Mouse (Mus musculus) stomach, embryonic 14.5 days (tissue): ENCODE measurements around the gene 2010111I01Rik. TPM values are rescaled to one million over a fixed set of nuclear protein-coding genes. Genes with fewer than 3 reads are reported as not detected.

ENCODE experiments used
- ATAC-seq: fragments of 200-750 bp; cut with Nextera tagmentation; 2 replicates; pipeline ENCODE4 v1.8.0; 2017; ENCODE audit warnings: low read depth, moderate TSS enrichment; ENCODE audit not compliant: insufficient number of reproducible peaks, insufficient read depth, low FRiP score
- H3K27ac ChIP-seq: fragments of 300-500 bp; sonication (generic); 2 replicates; pipeline ENCODE4 v1.5.1; 2014; ENCODE audit warnings: mild to moderate bottlenecking, low read length, moderate library complexity, mixed read lengths
- H3K27me3 ChIP-seq: fragments of 300-500 bp; sonication (generic); 2 replicates; pipeline ENCODE4 v1.6.1; 2014; ENCODE audit warnings: low read length, control low read depth, mixed read lengths; ENCODE audit not compliant: control insufficient read depth, insufficient read depth
- H3K36me3 ChIP-seq: fragments of 300-500 bp; sonication (generic); 2 replicates; pipeline ENCODE4 v1.6.1; 2014; ENCODE audit warnings: mild to moderate bottlenecking, control low read depth, low read length, moderate library complexity, mixed read lengths; ENCODE audit not compliant: control insufficient read depth, insufficient read depth
- H3K4me1 ChIP-seq: fragments of 300-500 bp; sonication (generic); 2 replicates; pipeline ENCODE4 v1.6.1; 2014; ENCODE audit warnings: low read length, control low read depth, mixed read lengths; ENCODE audit not compliant: control insufficient read depth, insufficient read depth
- H3K4me2 ChIP-seq: fragments of 300-500 bp; sonication (generic); replicated peaks from 2 replicates; pipeline ENCODE4 v1.6.1; 2014; ENCODE audit warnings: low read depth, low read length, control low read depth
- H3K4me3 ChIP-seq: fragments of 300-500 bp; sonication (generic); 2 replicates; pipeline ENCODE4 v1.5.1; 2014; ENCODE audit warnings: low read depth, low read length, control low read depth
- H3K9ac ChIP-seq: fragments of 300-500 bp; sonication (generic); replicated peaks from 2 replicates; pipeline ENCODE4 v1.6.1; 2014; ENCODE audit warnings: low read depth, mild to moderate bottlenecking, control low read depth, low read length, moderate library complexity, mixed read lengths
- H3K9me3 ChIP-seq: fragments of 300-500 bp; sonication (generic); 2 replicates; pipeline ENCODE4 v1.6.1; 2016; ENCODE audit warnings: low read depth, low read length, control low read depth; ENCODE audit not compliant: control insufficient read depth
- WGBS: fragments of 180-500 bp; shearing (Covaris S2); extraction: QIAGEN DNeasy Blood & Tissue Kit; methylation state at CpG from one replicate; pipeline ENCODE4 v1.1.7; 2014; 5-methylcytosine and 5-hydroxymethylcytosine counted together
- polyA plus RNA-seq: library from polyadenylated mRNA; unstranded; fragments of >200 nt; fragmentation: Nextera tagmentation; extraction: Ambion mirVana; gene quantifications from 2 replicates; pipeline ENCODE4 v1.2.1, GENCODE M21; 2014

Gene 2010111I01Rik
- polyA plus RNA-seq, 1 experiment from 2014 or later, result 140 TPM

- ATAC-seq, result no peak
- no peak overlapping the region for H3K9ac ChIP-seq
Observed at GRCm38 (mm10) chr13:63140784-63141183, 176.1 kb downstream of the 2010111I01Rik start.

GRCm38 (mm10) chr13:63141275-63141674, 176.6 kb downstream of the 2010111I01Rik start:
- peaks cover 4% of the 10 kb centered on the region; the same call in 1 of the 2 replicates for H3K4me1 ChIP-seq
- no peaks in the 10 kb centered on the region for H3K36me3 ChIP-seq
- H3K9me3 ChIP-seq, result no peaks in the 10 kb centered on the region
- no peak overlapping the region for H3K9ac ChIP-seq
- no peak for ATAC-seq
- no peak overlapping the region for H3K27ac ChIP-seq
- H3K4me3 ChIP-seq, result no peak overlapping the region
- no peak overlapping the region for H3K4me2 ChIP-seq
- no peaks in the 10 kb centered on the region for H3K27me3 ChIP-seq

More at GRCm38 (mm10) chr13:63140784-63141183, 176.1 kb downstream of the 2010111I01Rik start:
- Histone ChIP-seq H3K4me2 (no peak overlapping the region), H3K4me1 (peaks cover 4% of the 10 kb centered on the region; the same call in 1 of the 2 replicates), H3K36me3 (no peaks in the 10 kb centered on the region), H3K4me3 (no peak overlapping the region), H3K9me3 (no peaks in the 10 kb centered on the region), H3K27me3 (no peaks in the 10 kb centered on the region), H3K27ac (no peak overlapping the region)
- 70% methylated on average over 6 of the region's 6 CpGs for WGBS

- Histone ChIP-seq H3K9me3 (no peaks in the 10 kb centered on the region), H3K27ac (no peak overlapping the region), H3K36me3 (no peaks in the 10 kb centered on the region), H3K4me3 (no peak overlapping the region), H3K4me1 (no peaks in the 10 kb centered on the region), H3K9ac (no peak overlapping the region), H3K27me3 (no peaks in the 10 kb centered on the region), H3K4me2 (no peak overlapping the region)
- 36% methylated on average over 4 of the region's 4 CpGs for WGBS
- no peak for ATAC-seq
Observed at GRCm38 (mm10) chr13:63146604-63147188, 182.0 kb downstream of the 2010111I01Rik start.

- ATAC-seq, result no peak
- Histone ChIP-seq H3K9ac (no peak overlapping the region), H3K9me3 (no peaks in the 10 kb centered on the region), H3K4me3 (no peak overlapping the region), H3K4me2 (no peak overlapping the region), H3K4me1 (no peaks in the 10 kb centered on the region), H3K36me3 (no peaks in the 10 kb centered on the region), H3K27me3 (no peaks in the 10 kb centered on the region), H3K27ac (no peak overlapping the region)
- 77% methylated on average over 1 of the region's 1 CpGs for WGBS
Observed at GRCm38 (mm10) chr13:63148157-63148556, 183.5 kb downstream of the 2010111I01Rik start.

- Histone ChIP-seq H3K27ac (no peak overlapping the region), H3K4me3 (no peak overlapping the region), H3K9me3 (no peaks in the 10 kb centered on the region), H3K27me3 (no peaks in the 10 kb centered on the region), H3K9ac (no peak overlapping the region), H3K4me2 (no peak overlapping the region), H3K36me3 (no peaks in the 10 kb centered on the region), H3K4me1 (no peaks in the 10 kb centered on the region)
- ATAC-seq, result no peak
- 60% methylated on average over 2 of the region's 2 CpGs for WGBS
Observed at GRCm38 (mm10) chr13:63150470-63151020, 185.9 kb downstream of the 2010111I01Rik start.

- H3K9ac ChIP-seq, result no peak overlapping the region
- no peak overlapping the region for H3K4me3 ChIP-seq
- ATAC-seq, result no peak
- no peak overlapping the region for H3K27ac ChIP-seq
- no peaks in the 10 kb centered on the region for H3K9me3 ChIP-seq
- no peak overlapping the region for H3K4me2 ChIP-seq
- H3K36me3 ChIP-seq, result no peaks in the 10 kb centered on the region
- H3K4me1 ChIP-seq, result no peaks in the 10 kb centered on the region
- no peaks in the 10 kb centered on the region for H3K27me3 ChIP-seq
- WGBS, result 87% methylated on average over 9 of the region's 9 CpGs
Observed at GRCm38 (mm10) chr13:63151028-63151738, 186.5 kb downstream of the 2010111I01Rik start.

- WGBS, result 89% methylated on average over 3 of the region's 3 CpGs
- no peaks in the 10 kb centered on the region for H3K27me3 ChIP-seq
- no peaks in the 10 kb centered on the region for H3K36me3 ChIP-seq
- H3K27ac ChIP-seq, result no peak overlapping the region
- ATAC-seq, result no peak
- no peaks in the 10 kb centered on the region for H3K4me1 ChIP-seq
- no peak overlapping the region for H3K9ac ChIP-seq
- H3K4me3 ChIP-seq, result no peak overlapping the region
- H3K9me3 ChIP-seq, result no peaks in the 10 kb centered on the region
- H3K4me2 ChIP-seq, result no peak overlapping the region
Observed at GRCm38 (mm10) chr13:63152498-63152897, 187.8 kb downstream of the 2010111I01Rik start.

GRCm38 (mm10) chr13:63153397-63153796, 188.7 kb downstream of the 2010111I01Rik start:
- no peak overlapping the region for H3K4me2 ChIP-seq
- no peak for ATAC-seq

More at GRCm38 (mm10) chr13:63153397-63153796, 188.7 kb downstream of the 2010111I01Rik start:
- H3K27ac ChIP-seq, result no peak overlapping the region; the same call in 1 of the 2 replicates
- no peaks in the 10 kb centered on the region for H3K9me3 ChIP-seq
- no peak overlapping the region for H3K4me3 ChIP-seq
- 17% methylated on average over 2 of the region's 2 CpGs for WGBS
- H3K27me3 ChIP-seq, result no peaks in the 10 kb centered on the region
- H3K9ac ChIP-seq, result no peak overlapping the region
- no peaks in the 10 kb centered on the region for H3K4me1 ChIP-seq
- no peaks in the 10 kb centered on the region for H3K36me3 ChIP-seq
